Mouse (Mus musculus) liver, embryonic 14 days (tissue): Measurements from ENCODE around the gene Hsd17b3. TPM values are rescaled to one million over a fixed set of nuclear protein-coding genes. Genes with fewer than 3 reads are reported as not detected.

Source experiments
- polyA plus RNA-seq: library from polyadenylated mRNA; depleted of rRNA; stranded (reverse); fragments of >200 nt; gene quantifications from 2 replicates; pipeline ENCODE4 v1.2.3, GENCODE M21; 2012; rRNA removed

Gene Hsd17b3
- not detected in 2 replicates for polyA plus RNA-seq

DNA sequence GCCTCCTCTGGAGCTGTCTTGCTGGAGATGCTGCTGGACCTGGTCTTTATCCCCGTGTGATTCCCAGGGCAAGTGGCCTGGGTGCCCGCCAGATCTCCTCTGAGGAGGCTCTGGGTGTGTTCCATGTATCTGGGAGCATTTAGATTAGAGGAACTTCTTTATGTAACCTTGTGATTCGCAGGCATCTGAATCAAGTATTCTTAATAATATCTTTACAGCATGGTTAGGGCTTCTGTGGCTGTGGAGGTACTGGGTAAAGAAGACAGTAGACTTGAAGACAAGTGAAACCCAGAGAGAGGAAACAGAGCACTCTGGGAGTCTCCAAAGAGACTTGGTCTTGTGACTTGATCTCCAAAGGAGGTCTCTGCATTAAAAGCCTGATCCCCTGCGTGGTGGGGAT, at the start of gene Hsd17b3:
Gene Hsd17b3, minus strand, starts transcription at position 101 of the 400 bp plus-strand sequence.

DNA sequence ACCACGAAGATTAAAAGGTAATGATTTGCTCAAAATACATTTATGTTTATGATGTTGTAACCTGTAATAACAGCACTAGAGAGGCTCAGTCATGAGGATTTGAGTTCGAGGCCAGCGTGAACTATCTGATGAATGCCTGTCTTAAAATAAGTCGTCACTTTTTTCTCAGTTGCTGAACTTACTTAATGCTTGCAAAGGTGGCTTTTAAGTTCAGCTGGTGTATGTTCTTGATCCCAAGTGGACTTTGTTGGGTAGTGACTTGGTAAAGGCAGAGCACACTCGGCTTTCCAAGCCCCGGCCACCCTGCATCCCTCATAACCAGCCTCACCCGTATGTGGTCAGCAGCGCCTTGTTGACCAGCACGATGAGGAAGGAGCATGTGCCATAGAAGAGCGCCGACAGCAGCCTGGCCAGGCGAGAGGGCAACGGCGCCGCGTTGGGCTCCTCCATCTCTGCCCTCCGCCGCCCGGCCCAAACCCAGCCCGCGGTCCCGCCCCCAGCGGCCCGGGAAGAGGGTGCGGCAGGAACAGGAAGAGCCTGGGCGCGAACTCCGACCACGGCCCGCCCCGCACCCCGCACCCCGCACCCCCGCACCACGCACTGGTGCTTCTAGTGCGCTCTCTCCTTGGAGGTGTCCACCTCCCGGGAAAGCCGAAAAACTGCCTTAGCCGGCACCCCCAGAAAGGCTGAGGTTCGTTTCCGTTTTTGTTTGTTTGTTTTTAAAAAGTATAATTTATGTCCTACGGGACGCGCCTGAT, 40.0 kb upstream of the Hsd17b3 start, which contains the start of gene Slc35d2:
Gene Slc35d2, minus strand, starts transcription at position 511 of the 758 bp plus-strand sequence.

Other genes with a start within 250 kb of the Hsd17b3 start
- gene Slc35d2, start 40.1 kb upstream of the Hsd17b3 start, polyA plus RNA-seq = 3.2 and 4.7 TPM in 2 replicates
- 15.4 and 16.7 TPM in 2 replicates for gene Zfp367, start 64.0 kb upstream of the Hsd17b3 start, polyA plus RNA-seq
- gene Habp4, start 72.6 kb upstream of the Hsd17b3 start, polyA plus RNA-seq = 9.8 and 10.9 TPM in 2 replicates
- 4.2 and 5.2 TPM in 2 replicates for gene Cdc14b, start 186.1 kb upstream of the Hsd17b3 start, polyA plus RNA-seq
- gene Aaed1, start 223.5 kb upstream of the Hsd17b3 start, polyA plus RNA-seq = 6.9 and 8.4 TPM in 2 replicates